Mouse (Mus musculus) cortical plate, adult 2 months (tissue): ENCODE measurements at regions not wholly inside any gene's neighbourhood (a gene's known extent, or its start where the extent isn't known, plus 50 kb on each side); places are given as distances from the start of the nearest gene placed in this dataset.

Experiments
- CTCF ChIP-seq: fragments of 200-500 bp; IDR thresholded peaks from 2 replicates; pipeline ENCODE4 v1.5.1; 2011; ENCODE audit warnings: mild to moderate bottlenecking, control low read depth, low read length; ENCODE audit not compliant: insufficient read depth; ENCODE audit errors: extremely low read depth
- POLR2A ChIP-seq: fragments of 200-500 bp; IDR thresholded peaks from 2 replicates; pipeline ENCODE4 v1.6.1; 2011; ENCODE audit warnings: mild to moderate bottlenecking, low read length, control low read depth; ENCODE audit not compliant: insufficient read depth; ENCODE audit errors: extremely low read depth

DNA sequence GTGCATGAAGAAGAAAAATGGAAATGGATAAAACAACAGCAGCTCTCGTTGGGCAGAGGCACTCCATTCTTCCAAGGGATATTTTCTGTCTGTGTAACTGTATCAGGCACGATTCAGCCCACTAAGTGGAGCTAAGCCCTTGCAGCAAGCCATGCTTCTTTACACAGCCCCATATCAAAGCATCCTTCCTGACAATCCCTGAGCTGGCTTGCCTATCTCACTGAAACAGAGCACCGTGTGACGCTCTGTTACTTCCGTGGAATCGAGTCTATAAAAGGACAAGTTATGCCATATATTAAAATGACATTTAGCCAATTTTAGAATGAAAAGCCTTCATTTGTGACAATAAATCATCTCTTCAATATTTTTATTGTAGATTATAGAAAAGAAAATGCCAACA is 918.8 kb downstream of the Tbl1xr1 start:
- no peak for TF ChIP-seq CTCF
- TF ChIP-seq POLR2A = no peak
